Mouse (Mus musculus): ENCODE data around the gene Parp14.
A peak's percentile ranks its signal among the peaks of the same experiment; 100 is the strongest.

Parp14 gene

DNA sequence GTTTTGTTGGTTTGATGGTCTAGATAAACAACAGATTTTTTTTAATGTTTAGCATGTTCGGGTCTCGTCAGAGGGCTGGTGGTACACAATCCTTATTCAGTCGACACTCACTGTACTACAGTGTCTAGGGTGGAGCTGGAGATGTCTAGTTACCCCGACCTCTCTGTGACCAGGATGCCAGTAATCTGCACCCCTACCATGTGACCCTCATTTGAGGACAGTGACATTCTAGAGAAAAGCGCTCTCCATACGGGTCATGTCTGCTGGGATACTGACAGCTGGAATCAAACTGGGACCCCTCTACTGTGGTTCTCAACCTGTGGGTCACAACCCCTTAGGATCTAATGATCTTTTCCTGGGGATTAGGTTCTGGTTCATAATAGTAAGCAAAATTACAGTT is 1.7 kb downstream of the Parp14 start:
- no peak for DNase-seq

DNA sequence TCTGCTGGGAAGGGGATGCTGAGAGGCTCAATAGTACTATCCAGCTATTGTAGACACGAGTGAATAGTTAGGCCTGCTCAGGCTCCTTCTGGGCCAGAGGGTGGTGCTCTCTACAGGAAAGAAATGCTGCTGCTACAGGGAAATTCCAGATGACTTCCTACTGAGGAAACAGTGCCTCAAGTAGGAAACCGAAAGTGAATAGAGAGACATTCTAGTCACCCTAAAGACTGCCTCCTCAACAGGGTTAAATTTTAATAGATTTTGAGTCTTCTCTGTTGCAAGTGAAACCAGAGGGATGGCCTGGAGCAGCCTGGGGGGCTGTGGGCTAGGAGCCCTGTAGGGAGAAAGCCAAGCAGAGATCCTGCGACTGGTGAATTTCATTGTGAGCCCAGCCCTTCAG is 2.2 kb downstream of the Parp14 start:
- no peak for DNase-seq

DNA sequence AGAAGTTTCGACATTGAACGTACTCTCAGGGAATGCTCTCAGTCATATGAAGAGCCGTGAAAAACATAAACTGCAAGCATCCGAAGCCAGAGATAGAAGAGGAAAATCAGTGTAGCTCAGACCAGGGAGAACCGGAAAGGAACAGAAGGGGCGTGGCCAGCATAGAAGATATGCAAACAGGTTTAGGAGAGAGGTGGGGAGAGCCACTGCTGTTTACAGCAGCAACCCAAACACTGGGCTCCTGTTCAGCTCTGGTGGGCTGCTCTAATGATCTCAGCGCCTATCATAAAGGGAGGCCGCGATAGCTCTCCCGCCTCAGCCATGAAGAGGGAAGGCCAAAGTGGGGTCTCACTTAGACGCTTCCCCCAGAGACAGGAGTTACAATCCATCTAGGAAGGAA is 3.6 kb downstream of the Parp14 start:
- DNase-seq: no peak

DNA sequence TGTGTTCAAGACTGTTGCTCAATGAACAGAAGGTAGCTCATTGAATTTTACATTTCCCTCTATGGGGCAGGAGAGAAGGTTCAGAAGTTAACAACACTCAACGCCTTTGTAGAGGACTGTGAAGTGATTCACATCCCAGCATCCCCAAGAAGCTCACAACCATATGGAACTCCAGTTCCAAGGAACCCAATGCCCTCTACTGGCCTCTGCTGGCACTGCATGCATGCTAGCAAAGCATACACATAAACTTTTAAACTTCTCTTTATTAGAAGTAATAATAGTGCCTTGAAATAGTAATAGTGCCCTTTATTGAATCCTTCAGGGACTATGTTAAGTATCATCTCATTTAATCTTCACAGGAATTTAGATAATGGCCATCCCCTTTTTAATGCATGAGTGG is 9.3 kb downstream of the Parp14 start:
- peak; percentile 41 for DNase-seq

DNA sequence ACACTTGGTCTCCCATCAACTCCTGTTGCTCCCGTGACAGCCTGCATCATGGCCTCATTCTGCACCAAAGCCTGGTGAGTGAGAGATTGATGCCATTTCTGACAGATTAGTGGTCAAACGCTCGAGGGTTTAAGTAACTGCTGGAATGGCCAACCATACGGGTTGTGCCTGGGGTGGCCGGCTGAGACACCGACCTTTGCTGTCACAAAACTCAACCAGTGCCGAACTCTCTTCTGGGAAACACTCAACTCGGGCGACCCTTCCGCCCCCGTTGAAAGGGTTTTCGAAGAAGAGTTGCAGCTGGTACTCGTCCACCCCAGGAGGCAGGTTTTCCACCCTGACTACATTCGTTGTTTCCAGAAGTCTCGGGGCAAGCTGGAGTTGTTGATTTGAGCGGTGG is 11.1 kb downstream of the Parp14 start:
- no peak for DNase-seq

DNA sequence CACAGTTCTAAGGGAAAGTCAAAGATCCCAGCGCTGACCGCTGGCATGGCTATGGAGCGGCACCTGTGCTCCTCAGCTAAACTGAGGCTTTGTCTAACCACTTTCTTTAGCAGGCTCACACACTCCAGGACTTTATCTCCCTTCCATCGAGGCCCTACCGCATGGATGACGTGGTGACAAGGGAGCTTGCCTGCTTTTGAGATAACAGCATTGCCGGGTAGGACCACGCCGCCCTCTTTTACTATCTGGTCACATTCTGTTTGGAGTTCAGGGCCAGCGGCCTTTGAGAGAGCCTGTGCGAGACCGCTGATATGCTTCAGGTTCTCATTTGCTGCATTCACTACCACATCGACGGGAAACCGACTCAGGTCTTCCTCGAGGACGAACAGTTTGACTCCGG is 14.6 kb downstream of the Parp14 start:
- DNase-seq: peak; percentile 83

DNA sequence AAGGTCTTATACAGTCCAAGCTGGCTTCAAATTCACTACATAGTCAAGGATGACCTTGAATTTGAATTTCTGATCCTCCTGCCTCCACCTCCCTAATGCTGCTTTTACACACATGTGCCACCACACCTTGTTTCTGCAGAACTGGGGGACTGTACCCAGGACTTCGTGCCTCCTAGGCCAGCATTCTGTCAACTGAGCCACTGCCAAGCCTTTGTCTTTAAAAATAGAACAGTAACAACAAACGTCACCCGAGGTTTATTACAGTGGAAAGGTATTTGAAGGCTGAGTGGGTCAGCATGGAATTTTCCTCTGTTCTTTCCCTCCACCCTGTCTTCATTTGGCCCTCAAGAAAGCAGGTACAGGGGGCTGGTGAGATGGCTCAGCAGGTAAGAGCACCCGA is 15.5 kb downstream of the Parp14 start:
- no peak for DNase-seq

DNA sequence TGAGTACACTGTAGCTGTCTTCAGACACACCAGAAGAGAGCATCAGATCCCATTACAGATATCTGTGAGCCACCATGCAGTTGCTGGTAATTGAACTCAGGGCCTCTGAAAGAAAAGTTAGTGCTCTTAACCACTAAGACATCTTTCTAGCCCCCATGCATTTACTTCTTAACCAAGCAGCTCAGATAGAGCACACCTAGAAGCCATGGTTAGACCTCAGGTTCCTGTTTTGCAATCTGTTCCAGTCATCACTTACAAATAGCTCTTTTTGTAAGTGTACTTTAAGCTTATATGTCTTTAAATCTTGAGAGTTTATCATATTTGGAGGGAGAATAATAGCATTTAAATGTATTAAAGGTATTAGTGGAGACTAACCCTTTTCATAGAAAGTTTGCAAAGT is 24.2 kb downstream of the Parp14 start:
- no peak for DNase-seq

DNA sequence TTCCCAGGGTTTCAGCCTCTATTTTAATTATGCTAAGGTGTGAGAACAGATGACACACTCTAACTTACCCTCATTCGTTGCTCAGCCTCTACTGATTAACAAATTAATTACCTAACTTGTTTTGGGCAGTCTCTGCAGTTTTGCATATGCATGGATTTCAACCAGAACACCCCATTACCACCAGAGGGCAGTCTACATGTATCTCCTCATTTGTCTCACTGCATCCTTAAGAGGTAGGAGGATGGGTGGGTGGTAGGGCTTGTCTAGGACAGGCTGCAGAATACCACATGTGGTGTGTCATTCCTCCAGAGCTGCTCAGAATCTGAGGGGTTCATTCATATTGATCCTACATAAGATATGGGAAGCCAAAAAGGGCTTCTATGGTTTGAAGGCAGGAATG is 31.7 kb downstream of the Parp14 start:
- DNase-seq: peak; percentile 28

DNA sequence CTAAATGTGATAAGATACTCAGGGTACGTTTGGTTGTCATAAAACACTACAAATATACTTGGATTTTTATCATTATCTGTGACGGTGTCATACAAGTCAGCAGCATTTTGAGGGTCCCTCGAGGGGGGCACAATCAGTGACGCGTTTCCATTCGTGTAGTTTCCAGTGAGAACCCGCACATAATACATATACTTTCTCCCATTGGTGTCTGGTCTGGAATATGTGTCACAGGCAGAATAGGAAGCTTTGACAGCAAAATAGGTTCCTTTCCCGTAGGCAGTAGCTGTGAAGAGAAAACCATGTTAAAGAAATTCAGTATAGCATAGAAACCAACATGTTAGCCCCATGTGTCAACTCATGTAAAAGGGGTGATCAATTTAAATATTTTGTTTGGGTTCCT is 36.7 kb downstream of the Parp14 start:
- no peak for DNase-seq

DNA sequence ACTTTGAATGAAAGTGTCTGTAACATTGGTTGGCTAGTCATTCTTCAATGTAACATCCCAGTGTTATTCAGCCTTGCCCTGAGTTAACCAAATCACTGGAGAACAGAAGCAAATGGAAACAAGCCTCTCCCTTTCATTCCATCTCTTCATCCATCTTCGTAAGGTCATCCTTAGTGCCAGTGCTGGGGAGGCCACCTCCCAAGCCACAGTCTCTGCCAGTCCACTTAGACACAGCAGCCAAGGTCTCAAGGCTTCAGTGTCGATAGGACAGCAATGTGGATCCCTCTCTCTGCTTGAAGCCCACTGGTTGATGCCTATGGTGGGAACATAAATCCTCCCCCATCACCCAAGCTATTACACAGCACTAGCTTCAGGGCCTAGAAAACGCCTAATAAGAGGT is 38.4 kb downstream of the Parp14 start:
- no peak for DNase-seq

DNA sequence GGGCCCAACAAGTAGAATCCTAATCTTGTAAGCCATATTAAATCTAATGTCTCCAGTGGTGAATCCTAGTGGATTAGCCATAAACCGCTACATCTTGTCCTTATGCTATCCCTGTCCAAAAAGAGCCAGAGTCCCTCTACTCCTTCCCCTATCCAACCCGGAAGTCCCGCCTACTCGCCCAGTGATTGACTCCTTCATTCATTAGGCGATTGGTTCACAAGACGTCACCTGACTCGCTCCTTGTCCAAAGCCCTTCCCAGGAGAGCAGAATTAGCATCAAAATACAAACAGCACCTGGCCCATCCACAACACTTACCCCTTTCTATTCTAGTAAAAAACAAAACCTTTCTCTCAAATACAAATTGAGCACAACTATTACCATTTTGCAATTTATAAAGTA is 41.3 kb downstream of the Parp14 start:
- no peak for DNase-seq

DNA sequence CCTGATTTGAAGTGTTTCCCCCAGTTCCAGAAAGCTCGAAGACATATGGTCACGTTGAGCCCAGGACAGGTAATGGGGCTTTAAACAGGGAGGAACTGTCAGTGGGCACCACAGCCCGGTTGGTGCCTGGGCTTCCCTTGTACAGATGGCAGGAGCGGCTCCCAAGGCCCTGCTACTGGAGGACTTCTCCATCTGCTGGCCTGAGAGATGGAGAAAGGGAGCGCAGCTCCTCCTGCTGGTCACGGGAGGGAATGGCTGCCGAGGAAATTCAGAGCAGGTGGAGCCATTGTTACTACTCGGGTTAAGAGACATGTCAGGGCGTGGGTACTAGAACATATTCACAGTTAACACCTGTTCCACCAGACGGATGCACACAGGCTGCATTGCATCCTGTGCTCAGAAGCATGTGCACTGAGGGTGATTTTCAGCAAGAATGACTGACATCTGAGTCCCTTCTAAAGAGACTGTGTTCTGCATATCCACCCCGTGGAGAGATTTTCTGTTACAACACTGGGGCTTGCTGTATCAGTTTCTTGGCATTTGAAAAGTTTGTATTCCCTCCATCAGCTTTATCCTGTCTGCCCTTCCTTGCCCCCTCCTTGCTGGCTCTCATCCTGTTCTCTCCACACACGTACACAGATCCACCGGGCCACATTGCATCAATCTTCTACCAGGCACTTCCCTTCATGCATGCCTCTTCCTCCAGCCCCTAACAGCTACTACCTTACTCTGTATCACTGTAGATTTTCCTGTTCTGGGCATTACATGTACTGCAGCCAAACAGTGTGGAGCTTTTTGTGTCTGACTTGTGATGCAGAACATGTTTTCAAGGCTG is 53.9 kb downstream of the Parp14 start:
- peak; percentile 83 for DNase-seq

DNA sequence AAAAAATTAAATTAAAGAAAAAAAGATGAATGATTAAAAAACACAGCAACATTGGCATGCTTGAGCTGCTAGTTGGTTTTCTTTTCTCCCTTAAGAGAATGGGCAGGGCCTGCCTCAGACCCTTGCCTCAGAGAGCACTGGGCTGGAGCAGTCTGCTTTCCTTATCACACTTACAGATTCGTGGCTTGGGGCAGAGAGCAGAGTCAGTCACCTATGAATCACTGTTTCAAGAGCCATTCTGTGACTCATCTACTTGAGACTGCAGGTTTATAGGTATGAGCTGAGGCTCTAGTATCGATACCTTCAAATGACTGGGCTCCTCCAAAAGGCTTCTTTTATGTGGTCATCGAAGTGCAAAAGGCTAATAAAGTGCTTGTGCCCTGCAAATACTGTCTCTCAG is 58.2 kb downstream of the Parp14 start:
- DNase-seq: no peak

DNA sequence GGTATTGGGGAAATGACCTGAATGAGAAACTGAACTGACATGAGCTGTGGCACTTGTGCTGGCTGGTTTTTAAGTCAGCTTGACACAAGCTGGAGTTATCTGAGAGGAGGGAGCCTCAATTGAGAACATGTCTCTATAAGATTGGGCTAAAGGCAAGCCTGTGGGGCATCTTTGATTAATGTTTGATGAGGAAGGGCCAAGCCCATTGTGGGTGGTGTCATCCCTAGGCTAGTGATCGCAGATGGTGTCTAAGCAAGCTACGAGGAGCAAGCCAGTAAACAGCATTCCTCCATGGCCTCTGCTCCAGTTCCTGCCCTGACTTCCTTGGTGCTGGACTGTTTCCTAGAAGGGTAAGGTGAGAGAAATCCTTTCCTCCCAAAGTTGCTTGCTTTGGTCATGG is 62.5 kb downstream of the Parp14 start:
- peak; percentile 82 for DNase-seq

DNA sequence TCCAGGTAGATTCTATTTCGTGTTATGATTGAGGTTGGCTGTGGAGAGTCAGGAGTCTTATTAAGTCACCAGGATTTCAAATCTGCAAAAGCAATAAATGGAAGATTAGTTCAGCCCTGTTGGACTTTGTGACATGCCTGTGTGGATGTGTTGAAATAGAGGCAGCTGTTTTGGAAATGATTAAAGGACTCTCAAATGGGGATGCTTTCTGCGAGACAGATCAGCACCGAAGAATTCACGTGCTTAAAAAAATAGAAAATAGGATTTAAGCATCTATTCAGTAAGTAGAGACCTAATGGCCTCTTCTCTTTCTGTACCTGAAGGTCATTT is 63.7 kb downstream of the Parp14 start:
- no peak for DNase-seq

DNA sequence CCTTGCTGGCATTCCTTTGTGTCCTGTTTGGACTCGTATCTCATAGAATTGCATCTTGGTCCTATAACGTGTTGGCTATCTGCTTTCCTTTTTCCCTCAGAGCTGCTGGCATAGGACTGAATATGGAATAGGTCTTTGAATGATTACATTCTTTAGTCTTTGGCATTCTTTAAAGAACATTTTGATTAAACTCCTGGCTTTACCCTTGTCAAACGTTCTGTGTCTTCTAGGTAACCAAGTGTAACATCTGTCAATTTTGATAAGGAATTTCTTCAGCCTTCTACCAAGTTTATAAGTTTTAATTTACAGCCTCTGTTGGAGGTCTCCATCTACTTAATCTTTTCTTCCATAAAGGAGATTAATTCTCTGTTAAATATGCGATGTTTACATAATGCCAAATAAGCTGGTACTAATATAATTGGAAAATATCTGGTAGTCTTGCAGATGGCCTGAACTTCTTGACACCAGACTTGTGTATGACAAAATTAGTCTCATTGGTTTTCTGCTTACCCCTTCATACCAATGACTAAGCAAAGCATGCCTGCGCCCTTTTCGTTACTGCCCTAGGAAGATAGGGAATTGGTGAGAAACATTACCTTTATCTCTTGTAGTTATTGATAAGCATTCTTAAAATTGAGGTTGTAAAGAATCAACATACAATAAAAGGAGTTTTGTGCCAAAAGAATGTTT is 64.2 kb downstream of the Parp14 start:
- peak; percentile 84 for DNase-seq

DNA sequence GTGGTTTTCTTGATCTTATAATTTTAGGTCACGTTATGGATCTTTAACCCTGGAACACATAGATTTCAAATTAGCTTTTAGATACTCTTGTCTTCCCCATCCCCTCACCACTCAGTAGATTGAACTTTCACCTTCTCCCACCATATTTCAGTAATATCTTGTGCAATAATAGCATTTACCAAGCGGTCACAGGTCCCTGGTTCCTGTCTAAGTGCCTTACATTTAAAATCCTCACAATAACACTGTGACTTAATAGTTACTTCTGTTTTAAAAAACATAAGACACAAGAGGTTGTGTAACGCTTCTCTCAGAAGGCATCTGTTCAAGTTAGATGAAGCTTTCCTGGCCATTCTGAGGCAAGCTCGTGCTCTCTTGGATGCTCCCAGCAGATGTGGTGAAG is 67.6 kb downstream of the Parp14 start:
- no peak for DNase-seq

DNA sequence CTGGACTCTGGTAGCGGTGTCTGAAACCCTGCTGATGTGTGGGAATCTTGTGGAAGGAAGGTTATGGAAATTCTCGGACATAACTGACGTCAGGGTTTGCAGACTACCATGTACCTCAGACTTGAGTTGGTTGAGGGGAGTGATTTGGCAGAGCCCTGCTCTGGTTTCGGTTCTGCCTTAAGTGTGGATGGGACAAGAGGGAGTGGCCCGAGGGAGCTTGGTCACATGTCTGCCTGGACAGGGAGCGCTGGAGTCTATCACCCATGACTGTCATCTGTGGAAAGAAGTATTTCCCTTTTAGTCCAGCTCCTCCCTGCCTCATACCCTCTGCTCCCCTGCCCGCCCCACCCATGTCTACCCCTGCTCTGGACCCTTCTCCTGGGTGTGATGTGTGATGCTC is 69.2 kb downstream of the Parp14 start:
- no peak for DNase-seq

DNA sequence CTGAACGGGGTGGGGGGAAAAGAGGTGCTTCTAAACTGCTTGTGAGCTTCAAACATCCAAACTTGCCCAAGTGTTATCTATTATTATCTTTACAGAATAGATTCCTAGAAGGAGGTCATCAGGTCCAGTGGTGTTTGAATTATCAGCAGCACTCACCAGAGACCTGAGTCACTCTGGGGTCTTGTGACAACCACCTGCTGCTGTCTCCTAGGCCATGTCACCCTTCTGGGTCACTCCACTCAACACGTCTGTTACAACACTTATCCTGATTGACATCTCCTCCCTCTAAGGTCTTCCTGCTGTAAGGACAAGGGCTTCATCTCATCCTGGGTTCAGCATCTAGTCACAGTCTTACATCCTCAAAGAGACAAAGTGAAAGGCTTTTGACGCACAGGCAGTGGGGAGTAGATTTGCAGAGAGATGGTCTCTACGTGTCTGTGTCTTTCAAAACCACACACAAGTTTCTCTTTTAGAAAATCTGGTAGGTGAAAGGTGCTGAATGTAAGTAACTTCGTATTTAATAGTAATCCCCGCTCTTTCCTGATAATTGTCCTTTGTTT is 79.3 kb downstream of the Parp14 start:
- DNase-seq: no peak

DNA sequence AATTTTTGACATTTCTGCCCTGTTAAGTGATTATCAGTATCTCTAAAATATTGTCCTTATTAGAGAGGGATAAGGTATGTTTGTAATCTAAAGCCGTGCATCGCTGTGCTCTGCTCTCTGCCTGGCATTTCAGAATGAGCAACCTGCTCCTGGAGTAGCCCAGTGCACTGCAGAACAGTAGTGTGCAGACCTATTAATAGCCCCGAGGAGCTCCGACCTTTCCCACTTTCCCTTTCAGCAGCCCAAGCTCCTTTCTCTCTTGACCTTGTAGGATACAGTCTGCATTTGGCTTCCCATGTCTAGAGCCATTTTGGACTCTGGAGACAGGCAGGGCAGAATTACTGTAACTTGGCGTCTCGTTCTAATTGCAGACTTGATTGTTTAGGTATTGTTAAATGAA is 83.0 kb downstream of the Parp14 start:
- DNase-seq: no peak

DNA sequence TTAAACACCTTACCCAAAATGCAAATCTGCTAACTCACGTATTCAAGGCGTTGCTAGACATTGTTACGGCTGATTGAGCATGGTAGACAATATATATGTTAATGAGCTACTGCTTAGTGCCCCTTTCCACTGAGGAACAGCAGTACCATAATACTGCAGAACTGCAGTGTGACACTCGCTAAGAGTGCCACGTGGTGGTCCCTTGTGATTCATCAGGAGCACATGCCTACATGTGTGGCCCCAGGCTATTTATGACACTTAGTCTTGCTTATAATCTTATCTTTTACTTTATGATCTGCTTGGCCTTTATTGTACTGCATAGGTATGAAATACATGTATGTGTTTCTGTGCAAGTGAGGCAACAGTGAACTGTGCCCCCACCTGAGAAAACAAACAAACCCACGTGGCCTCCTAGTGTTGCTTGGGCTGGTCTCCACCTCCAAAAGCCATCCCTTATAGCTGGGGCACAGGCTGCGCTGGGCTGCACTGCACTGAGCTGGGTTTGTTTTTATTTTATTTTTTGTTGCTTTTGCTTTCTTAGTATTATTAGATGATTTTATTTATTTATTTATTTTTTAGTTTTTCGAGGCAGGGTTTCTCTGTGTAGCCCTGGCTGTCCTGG is 83.7 kb downstream of the Parp14 start:
- DNase-seq: no peak

DNA sequence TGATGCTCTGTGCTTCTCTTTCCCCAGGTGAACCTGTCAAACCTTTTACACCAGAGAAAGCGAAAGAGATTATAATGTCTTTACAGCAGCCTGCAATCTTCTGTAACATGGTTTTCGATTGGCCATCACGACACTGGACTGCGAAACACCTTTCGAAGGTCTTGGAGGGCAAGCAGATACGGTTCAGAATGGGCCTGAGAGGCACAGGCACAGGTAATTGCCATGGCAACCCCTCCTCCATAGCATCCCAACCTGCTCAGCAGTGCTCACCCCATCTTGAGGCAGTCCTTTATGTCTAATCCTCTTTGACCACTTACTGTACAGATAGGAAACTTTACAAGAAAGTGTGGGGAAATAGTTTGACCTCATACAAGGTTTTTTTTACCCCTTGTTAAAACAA is 84.2 kb downstream of the Parp14 start:
- DNase-seq: no peak

DNA sequence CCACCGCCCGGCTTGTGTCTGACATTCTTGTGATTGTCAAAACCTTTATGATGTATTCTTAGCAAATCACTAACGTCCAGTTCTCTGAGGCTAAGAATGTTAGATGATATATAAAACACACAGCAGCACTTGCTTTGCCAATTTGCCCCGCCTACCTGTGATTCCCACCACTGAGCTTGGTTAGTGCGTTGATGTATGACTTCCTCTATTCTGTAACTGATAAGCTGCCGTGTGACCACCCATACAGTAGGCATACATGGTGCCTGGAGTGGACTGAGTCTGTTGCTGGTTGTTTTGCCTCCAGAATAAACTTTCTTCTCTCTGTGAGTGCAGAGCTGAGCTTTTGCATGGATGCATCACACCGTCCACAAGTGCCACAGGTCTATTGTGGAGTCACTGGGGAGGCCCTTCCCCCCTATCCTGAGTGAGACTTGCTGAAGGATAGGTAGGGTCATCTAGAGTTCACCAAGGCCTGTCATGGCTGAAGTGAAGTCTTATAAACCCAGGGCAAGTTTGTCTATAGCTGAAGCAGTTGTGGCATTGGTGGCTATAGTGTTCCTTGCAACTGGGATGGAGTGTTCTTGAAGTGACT is 87.1 kb downstream of the Parp14 start:
- no peak for DNase-seq
